Comparison of ENCODE assay signal across 26 mouse cellular contexts in the genomic region with DNA sequence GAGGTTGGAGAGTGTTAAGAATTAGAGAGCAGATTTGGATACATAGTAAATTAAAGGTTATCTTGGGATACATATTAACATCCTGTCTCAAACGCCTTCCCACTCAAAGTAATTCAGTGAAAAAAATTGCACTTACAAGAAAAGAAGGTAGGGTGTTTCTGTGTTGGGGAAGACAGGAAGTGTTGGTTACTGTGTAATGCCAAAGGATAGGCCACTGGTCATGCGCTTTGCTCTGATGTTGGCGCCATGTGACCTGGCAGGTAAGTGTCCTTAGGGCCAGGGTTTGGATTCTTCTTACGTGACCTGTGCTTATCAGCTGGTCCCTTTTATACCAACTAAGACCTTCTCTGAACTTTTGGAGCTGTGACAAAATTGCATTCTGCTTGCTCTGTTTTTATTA. TPM values are rescaled to one million over a fixed set of nuclear protein-coding genes. Genes with fewer than 3 reads are reported as not detected.
"Had no signal": no experiment of that assay in that cellular context is flagged by ENCODE, and none has a peak within 500 bp of the region (broad histone marks: within the 10 kb centered on the region; RNA-seq: fewer than 3 reads in every experiment).

No protein-coding gene starts in this region.

- H3K9me3 ChIP-seq: heart, embryonic 10.5 days; heart, embryonic 13.5 days; heart, embryonic 15.5 days; hindbrain, embryonic 13.5 days; hindbrain, embryonic 15.5 days; intestine, embryonic 15.5 days; kidney, embryonic 15.5 days; limb, embryonic 10.5 days; limb, embryonic 12.5 days; liver, embryonic 12.5 days had no signal

- ATAC-seq: hindbrain, postnatal 0 days; intestine, embryonic 15.5 days; intestine, postnatal 0 days; liver, embryonic 12.5 days had no signal

- H3K4me2 ChIP-seq: heart, embryonic 13.5 days; heart, embryonic 15.5 days; hindbrain, embryonic 13.5 days; hindbrain, embryonic 15.5 days; intestine, embryonic 15.5 days; kidney, embryonic 15.5 days; limb, embryonic 12.5 days; liver, embryonic 12.5 days had no signal

- DNase-seq: gastrocnemius, postnatal 14 days; gastrocnemius, postnatal 36 days; heart, adult 18-20 months; heart, postnatal 14 days; heart, postnatal 36 days; kidney, adult 18-20 months; kidney, postnatal 10 days; kidney, postnatal 25 days; kidney, postnatal 4 days; liver had no signal

- H3K9ac ChIP-seq: heart, embryonic 13.5 days; heart, embryonic 15.5 days; hindbrain, embryonic 13.5 days; hindbrain, embryonic 15.5 days; intestine, embryonic 15.5 days; kidney, embryonic 15.5 days; limb, embryonic 12.5 days; liver, embryonic 12.5 days; liver, embryonic 14.5 days had no signal

- H3K27ac ChIP-seq: heart, embryonic 10.5 days; heart, embryonic 13.5 days; heart, embryonic 15.5 days; hindbrain, embryonic 13.5 days; hindbrain, embryonic 15.5 days; hindbrain, postnatal 0 days; intestine, embryonic 15.5 days; kidney, embryonic 15.5 days; layer of hippocampus, adult 2 months; left cerebral cortex, adult 2 months; limb, embryonic 10.5 days; limb, embryonic 12.5 days; liver, embryonic 12.5 days; liver, embryonic 14.5 days had no signal

- H3K4me1 ChIP-seq: heart, embryonic 10.5 days; heart, embryonic 15.5 days; hindbrain, embryonic 13.5 days; hindbrain, embryonic 15.5 days; intestine, embryonic 15.5 days; kidney, embryonic 15.5 days; liver, embryonic 12.5 days had no signal

- H3K4me3 ChIP-seq: heart, embryonic 10.5 days; heart, embryonic 13.5 days; heart, embryonic 15.5 days; hindbrain, embryonic 13.5 days; hindbrain, embryonic 15.5 days; intestine, embryonic 15.5 days; kidney, embryonic 15.5 days; layer of hippocampus, adult 2 months; left cerebral cortex, adult 2 months; limb, embryonic 10.5 days; limb, embryonic 12.5 days; liver, embryonic 12.5 days had no signal

- H3K27me3 ChIP-seq: heart, embryonic 13.5 days; heart, embryonic 15.5 days; hindbrain, embryonic 13.5 days; hindbrain, embryonic 15.5 days; intestine, embryonic 15.5 days; kidney, embryonic 15.5 days; limb, embryonic 12.5 days; liver, embryonic 12.5 days had no signal

RNA-seq across cellular contexts. Expression of a gene that starts 40.3 kb away (rescaled TPM):
- polyA plus RNA-seq: heart, embryonic 10.5 days; heart, embryonic 13.5 days; hindbrain, embryonic 11.5 days; limb, embryonic 10.5 days; limb, embryonic 12.5 days had no signal
